Mouse (Mus musculus): Measurements from ENCODE around the gene Gm20388. TPM values are rescaled to one million over a fixed set of nuclear protein-coding genes. Genes with fewer than 3 reads are reported as not detected.

The Gm20388 gene
- total RNA-seq, 2 experiments from 2014 or later, result 11.4 to 18.1 TPM

GRCm38 (mm10) chr8:121821320-121821719 lies 1910.7 kb downstream of the Gm20388 start:
- no peak for ATAC-seq (replicated peaks; ENCODE audit: low FRiP score, low TSS enrichment, poor library complexity, severe bottlenecking)

GRCm38 (mm10) chr8:121821770-121822169 lies 1911.1 kb downstream of the Gm20388 start:
- ATAC-seq (replicated peaks; ENCODE audit: low FRiP score, low TSS enrichment, poor library complexity, severe bottlenecking), result no peak

GRCm38 (mm10) chr8:121827726-121828125 lies 1917.1 kb downstream of the Gm20388 start:
- ATAC-seq (replicated peaks; ENCODE audit: low FRiP score, low TSS enrichment, poor library complexity, severe bottlenecking), result no peak

- ATAC-seq (replicated peaks; ENCODE audit: low FRiP score, low TSS enrichment, poor library complexity, severe bottlenecking), result no peak
These were observed 1917.9 kb downstream of the Gm20388 start for GRCm38 (mm10) chr8:121828376-121829023.

GRCm38 (mm10) chr8:121829048-121829776 lies 1918.6 kb downstream of the Gm20388 start, which contains the start of gene Klhdc4:
Gene Klhdc4 (minus strand): TSS chr8:121829569.
- ATAC-seq (replicated peaks; ENCODE audit: low FRiP score, low TSS enrichment, poor library complexity, severe bottlenecking), result peak; percentile 96

GRCm38 (mm10) chr8:121829777-121830362 lies 1919.2 kb downstream of the Gm20388 start:
- ATAC-seq (replicated peaks; ENCODE audit: low FRiP score, low TSS enrichment, poor library complexity, severe bottlenecking), result peak; percentile 80

- ATAC-seq (replicated peaks; ENCODE audit: low FRiP score, low TSS enrichment, poor library complexity, severe bottlenecking), result no peak
These were observed 1921.4 kb downstream of the Gm20388 start for GRCm38 (mm10) chr8:121832061-121832460.

- ATAC-seq (replicated peaks; ENCODE audit: low FRiP score, low TSS enrichment, poor library complexity, severe bottlenecking), result peak; percentile 75
These were observed 1921.9 kb downstream of the Gm20388 start for GRCm38 (mm10) chr8:121832503-121832902.

GRCm38 (mm10) chr8:121841242-121841641 lies 1930.6 kb downstream of the Gm20388 start:
- peak; percentile 92 for ATAC-seq (replicated peaks; ENCODE audit: low FRiP score, low TSS enrichment, poor library complexity, severe bottlenecking)

- ATAC-seq (replicated peaks; ENCODE audit: low FRiP score, low TSS enrichment, poor library complexity, severe bottlenecking), result no peak
These were observed 1931.7 kb downstream of the Gm20388 start for GRCm38 (mm10) chr8:121842064-121842955.

GRCm38 (mm10) chr8:121843184-121843733 lies 1932.6 kb downstream of the Gm20388 start:
- ATAC-seq (replicated peaks; ENCODE audit: low FRiP score, low TSS enrichment, poor library complexity, severe bottlenecking), result no peak

GRCm38 (mm10) chr8:121844765-121845164 lies 1934.1 kb downstream of the Gm20388 start:
- ATAC-seq (replicated peaks; ENCODE audit: low FRiP score, low TSS enrichment, poor library complexity, severe bottlenecking), result no peak

GRCm38 (mm10) chr8:121846815-121847214 lies 1936.2 kb downstream of the Gm20388 start:
- no peak for ATAC-seq (replicated peaks; ENCODE audit: low FRiP score, low TSS enrichment, poor library complexity, severe bottlenecking)

GRCm38 (mm10) chr8:121847261-121847822 lies 1936.7 kb downstream of the Gm20388 start:
- no peak for ATAC-seq (replicated peaks; ENCODE audit: low FRiP score, low TSS enrichment, poor library complexity, severe bottlenecking)

GRCm38 (mm10) chr8:121847987-121848386 lies 1937.3 kb downstream of the Gm20388 start:
- ATAC-seq (replicated peaks; ENCODE audit: low FRiP score, low TSS enrichment, poor library complexity, severe bottlenecking), result no peak

GRCm38 (mm10) chr8:121848495-121848894 lies 1937.9 kb downstream of the Gm20388 start:
- no peak for ATAC-seq (replicated peaks; ENCODE audit: low FRiP score, low TSS enrichment, poor library complexity, severe bottlenecking)

GRCm38 (mm10) chr8:121849303-121849702 lies 1938.7 kb downstream of the Gm20388 start:
- ATAC-seq (replicated peaks; ENCODE audit: low FRiP score, low TSS enrichment, poor library complexity, severe bottlenecking), result no peak

GRCm38 (mm10) chr8:121850018-121850417 lies 1939.4 kb downstream of the Gm20388 start:
- peak; percentile 77 for ATAC-seq (replicated peaks; ENCODE audit: low FRiP score, low TSS enrichment, poor library complexity, severe bottlenecking)

GRCm38 (mm10) chr8:121850436-121850820 lies 1939.8 kb downstream of the Gm20388 start:
- no peak for ATAC-seq (replicated peaks; ENCODE audit: low FRiP score, low TSS enrichment, poor library complexity, severe bottlenecking)

Measured in megakaryocyte-erythroid progenitor cell, adult 5-6 weeks (primary cell).